Mouse (Mus musculus) ES-E14 (cell line): ENCODE results near the gene Ppp1r2.

Experiments
- CHD2 ChIP-seq: IDR thresholded peaks from 2 replicates; pipeline ENCODE4 v1.6.1; 2014; ENCODE audit warnings: mild to moderate bottlenecking, low read depth, low read length, inconsistent platforms
- HCFC1 ChIP-seq: IDR thresholded peaks from 2 replicates; pipeline ENCODE4 v1.6.1; 2012; ENCODE audit warnings: low read length, inconsistent platforms, borderline replicate concordance; ENCODE audit not compliant: insufficient read depth
- MAFK ChIP-seq: IDR thresholded peaks from 2 replicates; pipeline ENCODE4 v1.6.1; 2014; ENCODE audit warnings: mild to moderate bottlenecking, low read depth, low read length, inconsistent platforms; ENCODE audit not compliant: insufficient read depth
- ZC3H11A ChIP-seq: IDR thresholded peaks from 2 replicates; pipeline ENCODE4 v1.6.1; 2012; ENCODE audit warnings: low read depth, mild to moderate bottlenecking, inconsistent platforms, low read length, borderline replicate concordance
- ZNF384 ChIP-seq: IDR thresholded peaks from 2 replicates; pipeline ENCODE4 v1.6.1; 2012; ENCODE audit warnings: low read depth, low read length, inconsistent platforms

GRCm38 (mm10) chr16:31286801-31287488 lies 11.9 kb upstream of the Ppp1r2 start:
- TF ChIP-seq MAFK (no peak), ZC3H11A (no peak), HCFC1 (no peak), ZNF384 (no peak), CHD2 (no peak)
